Mouse (Mus musculus): Measurements from ENCODE around the gene Cnrip1.

DNA sequence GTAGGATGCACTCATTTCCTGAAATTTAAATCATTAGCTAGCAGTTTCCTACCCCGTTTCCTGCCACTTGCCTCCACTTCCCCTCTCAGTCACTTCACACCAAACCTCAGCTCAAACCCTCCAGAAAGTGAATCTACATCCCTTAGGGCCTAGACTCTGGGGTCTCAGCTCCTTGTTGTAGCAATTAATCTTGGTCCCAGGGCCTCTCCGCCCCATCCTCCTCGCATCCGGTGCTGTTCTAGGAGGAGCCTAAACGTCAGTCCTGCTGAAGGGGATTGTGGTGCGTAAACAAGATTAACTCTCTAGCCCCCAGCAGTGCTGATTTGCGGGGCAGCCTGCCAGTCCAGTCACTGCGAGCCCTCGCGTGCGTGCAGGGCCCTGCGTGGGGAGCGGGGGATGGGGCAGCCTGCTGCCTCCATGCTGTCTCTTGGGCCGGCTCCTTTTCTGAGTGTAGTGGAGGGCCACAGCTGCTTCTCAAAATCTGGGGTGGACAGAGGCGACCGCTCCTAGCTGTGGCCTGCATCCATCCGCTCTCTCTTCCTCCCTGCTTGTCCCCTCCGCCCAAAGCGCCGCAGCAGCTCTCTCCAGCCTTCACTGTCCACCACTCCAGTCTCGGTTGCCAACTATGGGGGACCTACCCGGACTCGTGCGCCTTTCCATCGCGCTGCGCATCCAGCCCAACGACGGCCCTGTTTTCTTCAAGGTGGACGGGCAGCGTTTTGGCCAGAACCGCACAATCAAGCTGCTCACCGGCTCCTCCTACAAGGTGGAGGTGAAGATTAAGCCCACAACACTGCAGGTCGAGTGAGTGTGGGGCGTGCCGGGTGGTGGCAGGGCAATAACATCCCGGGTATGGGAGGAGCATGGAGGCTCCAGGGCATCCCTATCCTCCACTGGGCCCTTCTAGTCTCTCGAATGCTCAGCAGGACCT, at the start of gene Cnrip1, which contains the start of gene Plek:
- TF ChIP-seq CTCF (IDR thresholded peaks at IDR 0.05; ENCODE audit: insufficient read depth, low read length) = no peak
- TF ChIP-seq POLR2A (IDR thresholded peaks at IDR 0.05; ENCODE audit: borderline replicate concordance, extremely low read depth, low read depth, low read length) = no peak

Measured in lung, adult 2 months (tissue).